Mouse (Mus musculus): Measurements from ENCODE around the gene Hrct1. TPM values are rescaled to one million over a fixed set of nuclear protein-coding genes. Genes with fewer than 3 reads are reported as not detected.

The Hrct1 gene
- polyA plus RNA-seq, 1 experiment from 2014 or later = 1.6 TPM

DNA sequence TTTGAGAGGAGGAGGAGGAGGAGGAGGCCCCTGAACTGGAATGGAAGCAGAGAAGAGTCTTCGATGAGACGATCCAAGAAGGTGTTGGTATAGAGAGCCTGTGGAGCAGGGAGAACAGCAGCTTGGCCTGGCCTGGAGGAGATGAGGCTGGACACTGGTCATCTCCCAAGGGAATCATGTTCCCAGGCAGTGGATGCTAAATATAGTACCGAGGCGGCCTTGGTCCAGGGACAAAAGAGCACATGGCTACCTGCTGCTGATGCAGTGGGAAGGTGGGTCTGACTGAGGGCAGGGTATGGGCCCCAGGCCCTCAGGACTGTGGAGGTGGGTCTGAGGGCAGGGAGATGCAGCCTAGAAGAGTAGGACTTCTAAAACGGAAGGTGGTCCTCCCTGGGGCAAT lies 6.2 kb downstream of the Hrct1 start:
- peaks cover 25% of the 10 kb centered on the region for H3K4me1 ChIP-seq (ENCODE audit: control insufficient read depth, insufficient read depth, low read length)
- H3K36me3 ChIP-seq (ENCODE audit: control insufficient read depth, insufficient read depth, low read length) = no peaks in the 10 kb centered on the region
- H3K9me3 ChIP-seq (replicated peaks; ENCODE audit: control insufficient read depth, low read length) = no peaks in the 10 kb centered on the region
- H3K4me3 ChIP-seq (replicated peaks; ENCODE audit: low read length) = no peak overlapping the region
- H3K9ac ChIP-seq (ENCODE audit: low read length) = no peak overlapping the region
- H3K27me3 ChIP-seq (ENCODE audit: control insufficient read depth, insufficient read depth, low read length) = no peaks in the 10 kb centered on the region
- H3K27ac ChIP-seq (ENCODE audit: low read length) = no peak overlapping the region
- WGBS = 81% methylated on average over 5 of the region's 5 CpGs
- no peak for ATAC-seq (ENCODE audit: insufficient read depth, low FRiP score)
- H3K4me2 ChIP-seq (ENCODE audit: low read depth, low read length) = no peak overlapping the region

DNA sequence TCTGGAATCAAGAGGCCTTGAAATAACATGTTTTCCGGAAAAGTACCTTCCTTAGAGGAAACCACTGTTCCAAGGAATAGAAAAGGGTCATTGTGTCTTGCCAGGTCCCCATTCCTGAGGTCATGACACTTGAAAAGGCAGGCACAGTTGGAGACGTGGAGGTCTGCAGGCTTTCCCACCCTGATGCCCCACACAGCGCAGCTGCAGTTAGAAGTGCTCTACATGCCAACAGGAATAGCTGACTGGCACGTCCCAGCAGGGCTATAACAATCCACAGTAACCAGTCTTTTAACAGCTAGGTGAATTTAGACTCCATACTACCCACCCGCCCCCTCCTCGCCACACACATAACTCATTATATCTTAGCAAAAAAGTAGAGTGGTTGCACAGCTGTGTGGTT lies 10.2 kb downstream of the Hrct1 start:
- Histone ChIP-seq H3K27me3 (ENCODE audit: control insufficient read depth, insufficient read depth, low read length) (no peaks in the 10 kb centered on the region), H3K9ac (ENCODE audit: low read length) (no peak overlapping the region), H3K9me3 (replicated peaks; ENCODE audit: control insufficient read depth, low read length) (no peaks in the 10 kb centered on the region), H3K36me3 (ENCODE audit: control insufficient read depth, insufficient read depth, low read length) (no peaks in the 10 kb centered on the region), H3K4me1 (ENCODE audit: control insufficient read depth, insufficient read depth, low read length) (no peaks in the 10 kb centered on the region), H3K4me2 (ENCODE audit: low read depth, low read length) (no peak overlapping the region), H3K27ac (ENCODE audit: low read length) (no peak overlapping the region), H3K4me3 (replicated peaks; ENCODE audit: low read length) (no peak overlapping the region)
- no peak for ATAC-seq (ENCODE audit: insufficient read depth, low FRiP score)
- WGBS = 81% methylated on average over 6 of the region's 6 CpGs

DNA sequence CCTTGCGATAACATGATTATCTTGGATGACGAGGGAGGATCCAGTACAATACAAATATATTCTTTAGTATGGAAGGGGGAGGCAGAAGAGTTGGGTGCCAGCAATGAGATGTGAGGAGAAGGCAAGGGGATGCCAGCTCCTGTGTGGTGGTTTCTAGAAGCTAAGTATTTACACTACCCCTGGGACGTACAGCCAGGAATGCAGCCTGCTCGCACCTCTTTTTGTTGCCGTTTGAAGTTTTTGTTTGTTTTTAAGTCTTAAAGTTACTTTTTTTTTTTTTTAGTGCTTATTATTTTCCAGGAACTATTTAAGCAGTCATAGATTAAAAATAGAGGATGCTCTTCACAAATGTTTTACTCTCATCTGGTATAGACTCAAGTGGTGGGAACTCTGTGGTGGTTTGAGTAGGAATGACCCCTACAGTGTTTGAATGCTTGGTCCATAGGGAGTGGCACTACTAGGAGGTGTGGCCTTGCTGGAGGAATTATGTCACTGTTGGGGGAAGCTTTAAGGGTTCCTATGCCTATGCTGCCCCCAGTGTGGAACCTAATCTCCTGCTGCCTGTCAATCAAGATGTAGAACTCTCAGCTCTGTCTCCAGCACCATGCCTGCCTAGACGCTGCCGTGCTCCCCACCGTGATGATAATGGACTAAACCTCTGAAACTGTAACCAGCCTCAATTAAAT lies 12.1 kb downstream of the Hrct1 start:
- no peaks in the 10 kb centered on the region for H3K9me3 ChIP-seq (replicated peaks; ENCODE audit: control insufficient read depth, low read length)
- no peak overlapping the region for H3K9ac ChIP-seq (ENCODE audit: low read length)
- no peaks in the 10 kb centered on the region for H3K27me3 ChIP-seq (ENCODE audit: control insufficient read depth, insufficient read depth, low read length)
- 58% methylated on average over 8 of the region's 8 CpGs for WGBS
- H3K27ac ChIP-seq (ENCODE audit: low read length) = no peak overlapping the region
- H3K4me2 ChIP-seq (ENCODE audit: low read depth, low read length) = no peak overlapping the region
- no peak for ATAC-seq (ENCODE audit: insufficient read depth, low FRiP score)
- H3K36me3 ChIP-seq (ENCODE audit: control insufficient read depth, insufficient read depth, low read length) = no peaks in the 10 kb centered on the region
- H3K4me3 ChIP-seq (replicated peaks; ENCODE audit: low read length) = no peak overlapping the region
- H3K4me1 ChIP-seq (ENCODE audit: control insufficient read depth, insufficient read depth, low read length) = no peaks in the 10 kb centered on the region

DNA sequence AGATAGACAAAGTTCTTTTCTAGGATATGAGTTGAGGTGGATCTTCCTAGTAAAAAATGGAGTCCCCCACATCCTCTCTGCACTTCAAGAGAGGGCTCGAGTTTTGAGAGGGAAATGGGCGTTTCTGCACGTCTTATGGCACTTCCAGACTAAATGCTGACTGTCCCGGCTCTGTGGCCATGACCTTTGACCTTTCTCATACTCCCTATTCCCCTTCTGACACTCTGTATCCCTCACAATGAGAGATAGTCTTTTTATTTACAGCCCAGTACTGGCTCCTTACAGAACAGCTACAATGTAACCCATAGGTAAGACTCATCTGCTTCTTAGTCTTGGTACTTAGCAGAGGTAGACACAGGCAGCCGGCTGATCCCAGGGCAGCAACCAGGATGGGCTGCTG lies 14.5 kb downstream of the Hrct1 start:
- no peak overlapping the region for H3K4me2 ChIP-seq (ENCODE audit: low read depth, low read length)
- no peak overlapping the region for H3K4me3 ChIP-seq (replicated peaks; ENCODE audit: low read length)
- H3K27ac ChIP-seq (ENCODE audit: low read length) = no peak overlapping the region
- no peak overlapping the region for H3K9ac ChIP-seq (ENCODE audit: low read length)
- no peaks in the 10 kb centered on the region for H3K9me3 ChIP-seq (replicated peaks; ENCODE audit: control insufficient read depth, low read length)
- no peaks in the 10 kb centered on the region for H3K36me3 ChIP-seq (ENCODE audit: control insufficient read depth, insufficient read depth, low read length)
- no peaks in the 10 kb centered on the region for H3K4me1 ChIP-seq (ENCODE audit: control insufficient read depth, insufficient read depth, low read length)
- no peak; the same call in 1 of the 2 replicates for ATAC-seq (ENCODE audit: insufficient read depth, low FRiP score)
- WGBS = 54% methylated on average over 5 of the region's 5 CpGs
- no peaks in the 10 kb centered on the region for H3K27me3 ChIP-seq (ENCODE audit: control insufficient read depth, insufficient read depth, low read length)

DNA sequence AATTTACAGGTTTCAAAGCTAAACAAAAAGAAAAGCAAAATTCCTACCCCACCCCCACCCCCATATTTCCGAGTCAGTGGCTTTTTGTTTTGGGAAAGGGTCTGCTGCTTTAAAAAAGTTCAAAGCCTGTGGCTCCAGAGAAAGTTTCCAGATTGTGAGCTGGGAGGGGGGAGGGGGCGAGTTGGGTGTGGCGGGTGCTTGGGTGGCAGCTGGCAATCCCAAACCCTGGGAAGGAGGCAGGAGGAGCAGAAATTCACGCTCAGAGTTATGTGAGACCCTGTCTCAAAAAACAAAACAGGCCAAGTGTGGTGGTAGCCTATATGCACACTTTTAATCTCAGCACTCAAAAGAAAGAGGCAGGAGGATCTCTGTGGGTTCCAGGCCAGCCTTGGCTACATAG lies 15.6 kb downstream of the Hrct1 start:
- H3K36me3 ChIP-seq (ENCODE audit: control insufficient read depth, insufficient read depth, low read length) = no peaks in the 10 kb centered on the region
- H3K4me2 ChIP-seq (ENCODE audit: low read depth, low read length) = no peak overlapping the region
- no peaks in the 10 kb centered on the region for H3K9me3 ChIP-seq (replicated peaks; ENCODE audit: control insufficient read depth, low read length)
- no peaks in the 10 kb centered on the region for H3K4me1 ChIP-seq (ENCODE audit: control insufficient read depth, insufficient read depth, low read length)
- H3K27ac ChIP-seq (ENCODE audit: low read length) = no peak overlapping the region
- no peaks in the 10 kb centered on the region for H3K27me3 ChIP-seq (ENCODE audit: control insufficient read depth, insufficient read depth, low read length)
- H3K9ac ChIP-seq (ENCODE audit: low read length) = no peak overlapping the region
- WGBS = 31% methylated on average over 4 of the region's 4 CpGs
- ATAC-seq (ENCODE audit: insufficient read depth, low FRiP score) = no peak
- no peak overlapping the region for H3K4me3 ChIP-seq (replicated peaks; ENCODE audit: low read length)

DNA sequence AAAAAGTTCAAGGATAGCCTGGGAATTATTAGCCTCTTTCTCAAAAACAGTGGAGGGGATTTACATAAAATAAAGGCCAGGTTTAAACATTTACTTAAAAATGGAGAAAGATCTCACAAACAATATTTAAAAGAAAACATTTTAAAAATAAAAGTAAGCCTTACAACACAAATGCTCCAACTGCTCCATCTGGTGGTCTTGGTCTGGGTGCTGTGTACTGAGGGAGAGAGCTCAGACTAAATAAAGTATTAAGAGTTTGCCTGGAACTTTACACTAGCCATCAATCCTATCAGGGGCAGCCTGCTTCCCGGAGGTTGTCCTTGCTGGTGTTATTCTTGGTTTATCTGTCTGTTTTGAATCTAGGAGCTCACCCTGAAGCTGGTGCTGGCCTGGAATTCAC lies 16.1 kb downstream of the Hrct1 start:
- H3K4me2 ChIP-seq (ENCODE audit: low read depth, low read length) = no peak overlapping the region
- H3K36me3 ChIP-seq (ENCODE audit: control insufficient read depth, insufficient read depth, low read length) = no peaks in the 10 kb centered on the region
- H3K9me3 ChIP-seq (replicated peaks; ENCODE audit: control insufficient read depth, low read length) = no peaks in the 10 kb centered on the region
- no peak for ATAC-seq (ENCODE audit: insufficient read depth, low FRiP score)
- 21% methylated on average over 1 of the region's 1 CpGs for WGBS
- no peaks in the 10 kb centered on the region for H3K27me3 ChIP-seq (ENCODE audit: control insufficient read depth, insufficient read depth, low read length)
- H3K27ac ChIP-seq (ENCODE audit: low read length) = no peak overlapping the region
- H3K4me1 ChIP-seq (ENCODE audit: control insufficient read depth, insufficient read depth, low read length) = no peaks in the 10 kb centered on the region
- no peak overlapping the region for H3K4me3 ChIP-seq (replicated peaks; ENCODE audit: low read length)
- H3K9ac ChIP-seq (ENCODE audit: low read length) = no peak overlapping the region

DNA sequence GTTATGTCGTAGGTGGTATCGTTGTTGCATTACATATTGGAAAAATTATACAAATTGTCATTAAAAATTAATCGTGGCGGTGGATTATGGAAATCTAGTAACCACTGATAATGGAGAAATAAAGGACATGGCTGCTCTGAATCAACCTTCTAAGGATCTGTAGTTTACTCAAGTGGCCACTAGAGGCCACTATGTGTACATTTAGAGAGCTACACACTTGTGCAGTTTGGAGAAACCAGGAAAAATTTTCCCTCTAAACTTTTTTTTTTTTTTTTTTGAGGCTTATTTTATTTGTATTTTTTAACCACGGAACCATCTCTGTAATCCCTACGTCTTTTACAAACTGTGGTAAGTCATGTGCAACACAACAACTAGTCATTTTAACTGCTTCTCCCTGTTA lies 18.2 kb downstream of the Hrct1 start:
- Histone ChIP-seq H3K36me3 (ENCODE audit: control insufficient read depth, insufficient read depth, low read length) (no peaks in the 10 kb centered on the region), H3K27ac (ENCODE audit: low read length) (no peak overlapping the region), H3K4me3 (replicated peaks; ENCODE audit: low read length) (no peak overlapping the region), H3K9ac (ENCODE audit: low read length) (no peak overlapping the region), H3K9me3 (replicated peaks; ENCODE audit: control insufficient read depth, low read length) (no peaks in the 10 kb centered on the region), H3K4me2 (ENCODE audit: low read depth, low read length) (no peak overlapping the region), H3K27me3 (ENCODE audit: control insufficient read depth, insufficient read depth, low read length) (no peaks in the 10 kb centered on the region), H3K4me1 (ENCODE audit: control insufficient read depth, insufficient read depth, low read length) (no peaks in the 10 kb centered on the region)
- WGBS = 21% methylated on average over 6 of the region's 6 CpGs
- no peak; the same call in 1 of the 2 replicates for ATAC-seq (ENCODE audit: insufficient read depth, low FRiP score)

DNA sequence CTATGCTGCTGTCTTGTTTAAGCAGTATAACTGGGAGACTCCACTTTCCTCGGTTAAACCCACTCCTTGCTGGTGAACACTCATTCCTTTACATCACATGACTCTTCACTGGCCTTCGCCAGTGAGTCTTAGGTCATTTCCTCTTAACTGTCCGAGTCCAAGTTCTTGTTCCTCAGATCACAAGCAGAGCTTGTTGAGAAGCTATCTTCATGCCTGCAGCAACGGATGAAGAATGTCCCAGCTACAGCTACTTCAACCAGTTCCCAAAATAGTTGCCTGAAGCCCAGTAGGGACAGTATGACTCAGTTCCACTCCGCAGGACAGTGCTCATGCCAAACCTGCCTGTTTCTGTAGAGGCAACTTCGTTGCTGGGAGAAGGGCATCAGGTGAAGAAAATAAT lies 30.2 kb downstream of the Hrct1 start:
- H3K4me2 ChIP-seq (ENCODE audit: low read depth, low read length) = no peak overlapping the region
- no peak overlapping the region for H3K27ac ChIP-seq (ENCODE audit: low read length)
- no peaks in the 10 kb centered on the region for H3K36me3 ChIP-seq (ENCODE audit: control insufficient read depth, insufficient read depth, low read length)
- H3K4me1 ChIP-seq (ENCODE audit: control insufficient read depth, insufficient read depth, low read length) = no peaks in the 10 kb centered on the region
- 74% methylated on average over 6 of the region's 6 CpGs for WGBS
- H3K4me3 ChIP-seq (replicated peaks; ENCODE audit: low read length) = no peak overlapping the region
- no peak for ATAC-seq (ENCODE audit: insufficient read depth, low FRiP score)
- no peak overlapping the region for H3K9ac ChIP-seq (ENCODE audit: low read length)
- no peaks in the 10 kb centered on the region for H3K9me3 ChIP-seq (replicated peaks; ENCODE audit: control insufficient read depth, low read length)
- no peaks in the 10 kb centered on the region for H3K27me3 ChIP-seq (ENCODE audit: control insufficient read depth, insufficient read depth, low read length)

DNA sequence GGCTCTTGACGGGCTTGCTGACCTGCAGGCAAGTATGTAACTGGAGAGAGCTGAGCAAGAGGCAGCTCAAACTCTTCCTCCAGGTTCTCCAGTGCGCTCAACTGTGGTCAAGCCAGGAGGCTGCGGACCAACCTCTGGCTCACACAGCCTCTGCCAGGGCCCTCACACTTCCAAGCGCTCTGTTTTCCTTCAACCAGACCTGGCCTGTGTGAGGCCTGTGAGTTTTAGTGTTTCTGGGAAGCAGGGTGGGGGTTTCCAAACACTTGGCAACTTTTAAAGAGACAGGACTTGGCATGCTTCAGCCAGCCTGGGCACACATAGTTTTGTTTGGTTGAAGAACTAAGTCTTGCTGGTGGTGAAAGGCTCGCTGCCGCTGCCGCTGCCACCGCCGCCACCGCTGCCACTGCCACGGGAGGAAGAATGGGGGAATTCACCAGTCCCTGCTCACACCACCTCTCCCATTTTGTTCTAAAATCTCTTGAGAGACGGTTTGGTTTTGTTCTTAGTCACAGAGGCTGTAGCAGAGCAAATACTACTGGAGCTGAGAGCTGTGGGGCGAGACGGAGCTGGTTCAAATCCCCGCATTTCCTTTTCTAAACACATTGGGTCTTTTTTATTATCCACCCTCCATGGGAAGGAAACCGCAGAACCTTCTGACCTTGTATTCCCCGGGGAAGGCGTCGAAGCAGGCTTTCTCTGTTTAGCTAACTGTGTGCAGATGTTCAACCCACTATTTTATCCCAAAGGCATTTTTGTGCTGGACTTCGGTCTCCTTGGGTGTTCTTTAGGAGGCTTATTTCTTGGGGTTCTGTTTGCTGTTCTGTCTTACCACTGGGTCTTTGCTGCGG lies 32.8 kb downstream of the Hrct1 start:
- 0 out of 2 replicates have a peak overlapping the region, but pooled peaks have one; percentile 7 for H3K9ac ChIP-seq (ENCODE audit: low read length)
- no peaks in the 10 kb centered on the region for H3K4me1 ChIP-seq (ENCODE audit: control insufficient read depth, insufficient read depth, low read length)
- no peaks in the 10 kb centered on the region for H3K36me3 ChIP-seq (ENCODE audit: control insufficient read depth, insufficient read depth, low read length)
- 79% methylated on average over 21 of the region's 21 CpGs for WGBS
- no peak overlapping the region for H3K4me2 ChIP-seq (ENCODE audit: low read depth, low read length)
- no peak overlapping the region for H3K4me3 ChIP-seq (replicated peaks; ENCODE audit: low read length)
- no peaks in the 10 kb centered on the region for H3K27me3 ChIP-seq (ENCODE audit: control insufficient read depth, insufficient read depth, low read length)
- no peak for ATAC-seq (ENCODE audit: insufficient read depth, low FRiP score)
- H3K27ac ChIP-seq (ENCODE audit: low read length) = no peak overlapping the region
- no peaks in the 10 kb centered on the region; the same call in 1 of the 2 replicates for H3K9me3 ChIP-seq (replicated peaks; ENCODE audit: control insufficient read depth, low read length)

Measured in stomach, embryonic 16.5 days (tissue).